Mouse (Mus musculus): Measurements from ENCODE around the gene Amacr. TPM values are rescaled to one million over a fixed set of nuclear protein-coding genes. Genes with fewer than 3 reads are reported as not detected.
A peak's percentile ranks its signal among the peaks of the same experiment; 100 is the strongest.
"Not testable (repeated sequence)": the region's sequence is repeated elsewhere in the genome, so short reads cannot be mapped to it uniquely, and the experiment has no call there.

Amacr gene
- polyA plus RNA-seq, 1 experiment from 2014 or later, result 19.1 TPM

DNA sequence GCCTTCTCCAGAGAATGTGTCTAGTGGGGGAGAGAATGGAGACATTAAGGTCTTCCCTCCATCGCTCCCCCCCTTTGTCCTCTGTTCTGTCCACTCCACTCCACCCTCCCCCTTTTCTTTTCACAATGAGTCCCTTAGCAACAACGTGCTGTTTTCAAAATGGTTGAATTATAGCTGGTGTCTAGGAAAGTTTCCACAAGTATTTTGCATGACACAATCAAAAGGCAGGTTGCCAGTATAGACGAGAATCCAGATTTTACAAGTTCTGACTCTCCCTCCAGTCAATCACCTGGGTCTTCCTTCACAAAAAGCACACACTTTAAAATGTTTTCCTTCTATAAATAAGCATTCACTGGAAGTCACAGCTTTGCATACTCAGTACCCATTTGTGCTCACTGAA is 24.9 kb upstream of the Amacr start:
- H3K9me3 ChIP-seq (replicated peaks), result no peaks in the 10 kb centered on the region
- 0 out of 2 replicates have a peak, but pooled peaks cover 7% of the 10 kb centered on the region for H3K27me3 ChIP-seq
- 0 out of 2 replicates have a peak, but pooled peaks cover 2% of the 10 kb centered on the region for H3K4me1 ChIP-seq (replicated peaks)
- H3K4me3 ChIP-seq (replicated peaks), result no peak overlapping the region
- H3K27ac ChIP-seq (replicated peaks), result no peak overlapping the region
- H3K36me3 ChIP-seq (replicated peaks), result no peaks in the 10 kb centered on the region
- H3K4me2 ChIP-seq, result no peak overlapping the region
- no peak for ATAC-seq (ENCODE audit: insufficient read depth)
- no peak overlapping the region for H3K9ac ChIP-seq
- WGBS (ENCODE audit: insufficient replicate concordance), result 57% methylated on average over 3 of the region's 3 CpGs

DNA sequence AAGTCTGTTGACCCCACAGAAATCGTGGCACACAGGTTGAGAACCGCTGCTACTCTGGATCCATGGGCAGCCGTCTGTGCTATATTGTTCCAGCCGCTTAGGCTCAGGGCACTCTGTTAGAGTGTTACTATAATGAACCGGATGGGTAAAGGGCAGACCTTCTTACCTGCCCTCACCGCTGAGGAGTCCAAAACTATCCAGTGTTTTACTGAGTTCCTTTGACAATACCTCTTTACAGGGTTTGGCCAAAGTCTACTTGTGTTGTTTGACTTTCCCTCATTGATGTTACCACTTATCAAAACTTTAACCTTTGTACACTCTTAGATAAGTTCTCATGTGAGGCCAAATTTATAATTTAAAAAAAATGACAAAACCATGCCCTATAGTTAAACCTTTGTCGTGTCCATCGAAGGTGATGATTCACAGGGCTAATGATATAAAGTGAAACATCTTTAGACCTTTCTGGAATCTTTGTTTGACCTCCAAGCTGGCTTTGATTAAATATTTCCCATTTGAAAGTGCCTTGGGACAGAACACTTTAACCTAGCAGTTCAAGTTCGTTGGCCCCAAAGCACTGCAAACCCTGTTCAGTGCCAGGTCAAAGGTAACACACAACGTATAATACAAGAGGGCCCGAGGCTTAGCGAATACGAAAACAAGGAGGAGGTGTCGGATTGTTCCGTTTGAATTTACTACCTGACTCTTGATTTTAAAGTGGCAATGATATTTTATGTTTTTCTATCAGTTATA is 22.1 kb upstream of the Amacr start:
- Histone ChIP-seq H3K4me3 (replicated peaks) (no peak overlapping the region), H3K27me3 (0 out of 2 replicates have a peak, but pooled peaks cover 3% of the 10 kb centered on the region), H3K4me2 (no peak overlapping the region), H3K9me3 (replicated peaks) (no peaks in the 10 kb centered on the region), H3K36me3 (replicated peaks) (no peaks in the 10 kb centered on the region), H3K4me1 (replicated peaks) (0 out of 2 replicates have a peak, but pooled peaks cover 2% of the 10 kb centered on the region), H3K9ac (no peak overlapping the region), H3K27ac (replicated peaks) (0 out of 2 replicates have a peak overlapping the region, but pooled peaks have one; percentile 33)
- WGBS (ENCODE audit: insufficient replicate concordance), result 64% methylated on average over 15 of the region's 15 CpGs
- ATAC-seq (ENCODE audit: insufficient read depth), result peak; percentile 49

- Histone ChIP-seq H3K4me2 (no peak overlapping the region), H3K4me1 (replicated peaks) (no peaks in the 10 kb centered on the region), H3K27ac (replicated peaks) (no peak overlapping the region), H3K9ac (no peak overlapping the region), H3K4me3 (replicated peaks) (no peak overlapping the region), H3K9me3 (replicated peaks) (no peaks in the 10 kb centered on the region), H3K27me3 (0 out of 2 replicates have a peak, but pooled peaks cover 2% of the 10 kb centered on the region), H3K36me3 (replicated peaks) (no peaks in the 10 kb centered on the region)
- no peak for ATAC-seq (ENCODE audit: insufficient read depth)
- 68% methylated on average over 5 of the region's 5 CpGs for WGBS (ENCODE audit: insufficient replicate concordance)
These were observed 21.3 kb upstream of the Amacr start for GRCm38 (mm10) chr15:10960267-10960666.

DNA sequence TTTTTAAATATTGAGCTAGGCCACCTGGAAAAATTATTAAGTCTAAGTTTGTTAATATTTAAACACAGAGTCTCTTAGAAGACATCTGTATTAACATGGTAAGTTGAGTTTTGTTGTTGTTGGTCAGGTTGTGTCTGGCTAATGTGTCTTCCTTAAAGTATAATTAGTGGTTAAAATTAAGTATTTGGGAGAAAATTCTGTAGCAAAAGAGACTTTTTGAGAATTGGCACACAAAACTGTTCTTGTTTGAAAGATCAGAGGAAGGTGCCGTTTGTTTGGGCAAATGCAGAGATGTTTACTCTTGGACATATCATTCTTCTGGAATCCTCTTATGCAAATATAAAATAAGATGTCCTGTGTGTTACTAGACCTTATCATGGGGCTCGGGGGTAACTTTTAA is 19.0 kb upstream of the Amacr start:
- Histone ChIP-seq H3K4me2 (no peak overlapping the region), H3K9me3 (replicated peaks) (no peaks in the 10 kb centered on the region), H3K4me3 (replicated peaks) (no peak overlapping the region), H3K9ac (no peak overlapping the region), H3K36me3 (replicated peaks) (no peaks in the 10 kb centered on the region), H3K27ac (replicated peaks) (no peak overlapping the region), H3K4me1 (replicated peaks) (no peaks in the 10 kb centered on the region), H3K27me3 (no peaks in the 10 kb centered on the region)
- WGBS (ENCODE audit: insufficient replicate concordance), result 52% methylated on average over 2 of the region's 2 CpGs
- ATAC-seq (ENCODE audit: insufficient read depth), result no peak

GRCm38 (mm10) chr15:10969439-10969838 is 12.1 kb upstream of the Amacr start:
- Histone ChIP-seq H3K4me3 (replicated peaks) (no peak overlapping the region), H3K9me3 (replicated peaks) (no peaks in the 10 kb centered on the region), H3K4me1 (replicated peaks) (no peaks in the 10 kb centered on the region), H3K36me3 (replicated peaks) (no peaks in the 10 kb centered on the region), H3K9ac (no peak overlapping the region), H3K27me3 (no peaks in the 10 kb centered on the region), H3K4me2 (no peak overlapping the region), H3K27ac (replicated peaks) (no peak overlapping the region)
- WGBS (ENCODE audit: insufficient replicate concordance), result 57% methylated on average over 3 of the region's 3 CpGs
- no peak for ATAC-seq (ENCODE audit: insufficient read depth)

DNA sequence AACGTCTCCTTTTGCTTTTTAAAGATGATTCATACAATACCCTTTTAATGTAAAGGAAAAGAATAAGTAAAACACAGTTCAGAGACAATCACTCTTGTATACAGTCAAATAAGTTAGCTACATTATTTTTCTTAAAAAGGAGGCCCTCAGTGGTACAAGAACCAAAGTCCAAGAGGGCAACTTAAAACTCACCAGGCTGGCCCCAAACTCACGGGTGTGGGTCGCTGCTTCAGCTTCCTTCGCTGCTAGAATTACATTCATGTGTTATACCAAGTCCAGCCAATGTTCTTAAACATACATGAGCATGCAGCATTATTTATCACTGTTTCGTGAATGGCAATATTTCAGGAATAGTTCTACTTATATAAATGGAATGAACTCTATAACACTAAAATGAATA is 10.8 kb upstream of the Amacr start:
- Histone ChIP-seq H3K27ac (replicated peaks) (no peak overlapping the region), H3K4me1 (replicated peaks) (no peaks in the 10 kb centered on the region), H3K36me3 (replicated peaks) (no peaks in the 10 kb centered on the region), H3K9ac (no peak overlapping the region), H3K4me3 (replicated peaks) (no peak overlapping the region), H3K9me3 (replicated peaks) (no peaks in the 10 kb centered on the region), H3K27me3 (no peaks in the 10 kb centered on the region), H3K4me2 (no peak overlapping the region)
- 49% methylated on average over 5 of the region's 5 CpGs for WGBS (ENCODE audit: insufficient replicate concordance)
- no peak for ATAC-seq (ENCODE audit: insufficient read depth)

GRCm38 (mm10) chr15:10977151-10977550 is 4.4 kb upstream of the Amacr start:
- no peak for ATAC-seq (ENCODE audit: insufficient read depth)
- Histone ChIP-seq H3K4me1 (replicated peaks) (peaks cover 14% of the 10 kb centered on the region; the same call in 1 of the 2 replicates), H3K27ac (replicated peaks) (no peak overlapping the region), H3K9me3 (replicated peaks) (no peaks in the 10 kb centered on the region), H3K27me3 (no peaks in the 10 kb centered on the region), H3K4me3 (replicated peaks) (no peak overlapping the region), H3K9ac (no peak overlapping the region), H3K4me2 (no peak overlapping the region), H3K36me3 (replicated peaks) (no peaks in the 10 kb centered on the region)

- H3K9ac ChIP-seq, result no peak overlapping the region
- 0 out of 2 replicates have a peak overlapping the region, but pooled peaks have one; percentile 69 for H3K4me3 ChIP-seq (replicated peaks)
- no peaks in the 10 kb centered on the region for H3K27me3 ChIP-seq
- peaks cover 18% of the 10 kb centered on the region; the same call in 1 of the 2 replicates for H3K4me1 ChIP-seq (replicated peaks)
- ATAC-seq (ENCODE audit: insufficient read depth), result no peak
- no peaks in the 10 kb centered on the region for H3K9me3 ChIP-seq (replicated peaks)
- peak overlapping the region; percentile 84 for H3K4me2 ChIP-seq
- H3K36me3 ChIP-seq (replicated peaks), result no peaks in the 10 kb centered on the region
- 32% methylated on average over 2 of the region's 2 CpGs for WGBS (ENCODE audit: insufficient replicate concordance)
- peak overlapping the region; percentile 60; the same call in 1 of the 2 replicates for H3K27ac ChIP-seq (replicated peaks)
These were observed 844 bp upstream of the Amacr start for GRCm38 (mm10) chr15:10980712-10981111.

DNA sequence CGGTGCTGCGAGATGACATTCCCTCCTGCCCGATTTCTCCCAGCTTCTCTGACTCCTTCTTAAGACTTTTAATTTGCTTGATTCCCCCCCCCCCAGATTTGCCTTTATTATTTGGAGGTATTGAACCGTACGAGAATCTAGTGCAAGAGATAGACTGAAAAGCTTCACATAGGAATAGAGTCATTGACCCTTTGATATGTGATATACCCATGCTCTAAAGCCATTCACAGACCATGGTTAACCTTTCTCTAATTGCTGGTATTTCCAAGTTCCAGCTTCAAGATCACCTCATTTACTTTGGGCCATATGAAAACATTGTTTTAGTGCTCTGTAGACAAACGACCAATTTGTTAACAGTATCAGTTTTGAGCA is 494 bp downstream of the Amacr start:
- 6% methylated on average over 6 of the region's 6 CpGs for WGBS (ENCODE audit: insufficient replicate concordance)
- Histone ChIP-seq H3K27me3 (no peaks in the 10 kb centered on the region), H3K4me3 (replicated peaks) (peak overlapping the region; percentile 69), H3K27ac (replicated peaks) (peak overlapping the region; percentile 79), H3K4me2 (peak overlapping the region; percentile 84), H3K4me1 (replicated peaks) (peaks cover 26% of the 10 kb centered on the region; the same call in 1 of the 2 replicates), H3K9me3 (replicated peaks) (no peaks in the 10 kb centered on the region), H3K36me3 (replicated peaks) (no peaks in the 10 kb centered on the region), H3K9ac (peak overlapping the region; percentile 66)
- no peak for ATAC-seq (ENCODE audit: insufficient read depth)

GRCm38 (mm10) chr15:10985756-10986155 is 4.2 kb downstream of the Amacr start:
- 0 out of 2 replicates have a peak, but pooled peaks cover 5% of the 10 kb centered on the region for H3K36me3 ChIP-seq (replicated peaks)
- no peaks in the 10 kb centered on the region for H3K9me3 ChIP-seq (replicated peaks)
- no peak overlapping the region for H3K9ac ChIP-seq
- no peak overlapping the region for H3K4me3 ChIP-seq (replicated peaks)
- peak overlapping the region; percentile 69 for H3K27ac ChIP-seq (replicated peaks)
- H3K4me1 ChIP-seq (replicated peaks), result peaks cover 27% of the 10 kb centered on the region; the same call in 1 of the 2 replicates
- WGBS (ENCODE audit: insufficient replicate concordance), result 65% methylated on average over 6 of the region's 6 CpGs
- ATAC-seq (ENCODE audit: insufficient read depth), result no peak
- no peaks in the 10 kb centered on the region for H3K27me3 ChIP-seq
- H3K4me2 ChIP-seq, result no peak overlapping the region

DNA sequence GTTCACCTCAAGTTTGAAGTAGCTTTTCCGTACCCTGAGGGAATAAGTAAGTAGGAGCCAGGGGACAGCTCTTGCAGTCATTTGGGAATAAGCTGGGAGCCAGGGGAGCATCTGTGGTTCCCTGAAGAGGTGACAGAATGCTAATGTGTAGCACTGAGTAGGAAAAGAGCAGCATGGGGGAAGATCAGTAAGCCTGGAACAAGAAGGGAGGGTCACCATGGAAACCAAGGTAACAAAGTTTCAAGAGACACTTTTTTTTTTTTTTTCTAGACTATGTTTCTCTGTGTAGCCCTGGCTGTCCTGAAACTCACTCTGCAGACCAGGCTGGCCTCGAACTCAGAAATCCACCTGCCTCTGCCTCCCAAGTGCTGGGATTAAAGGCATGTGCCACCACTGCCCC is 4.9 kb downstream of the Amacr start:
- not testable (repeated sequence) for H3K27me3 ChIP-seq; H3K9ac ChIP-seq; H3K36me3 ChIP-seq (replicated peaks); H3K9me3 ChIP-seq (replicated peaks); ATAC-seq (ENCODE audit: insufficient read depth); H3K4me3 ChIP-seq (replicated peaks); H3K4me2 ChIP-seq
- Histone ChIP-seq H3K27ac (replicated peaks) (peak overlapping the region; percentile 69; the same call in 1 of the 2 replicates), H3K4me1 (replicated peaks) (peaks cover 20% of the 10 kb centered on the region; the same call in 1 of the 2 replicates)
- WGBS (ENCODE audit: insufficient replicate concordance), result 55% methylated on average over 2 of the region's 2 CpGs

Measured in liver, embryonic 15.5 days (tissue).